Mouse (Mus musculus): ENCODE measurements around the gene Fbxl18. TPM values are rescaled to one million over a fixed set of nuclear protein-coding genes. Genes with fewer than 3 reads are reported as not detected.

Fbxl18 gene
- polyA plus RNA-seq, 1 experiment: 9.5 TPM

DNA sequence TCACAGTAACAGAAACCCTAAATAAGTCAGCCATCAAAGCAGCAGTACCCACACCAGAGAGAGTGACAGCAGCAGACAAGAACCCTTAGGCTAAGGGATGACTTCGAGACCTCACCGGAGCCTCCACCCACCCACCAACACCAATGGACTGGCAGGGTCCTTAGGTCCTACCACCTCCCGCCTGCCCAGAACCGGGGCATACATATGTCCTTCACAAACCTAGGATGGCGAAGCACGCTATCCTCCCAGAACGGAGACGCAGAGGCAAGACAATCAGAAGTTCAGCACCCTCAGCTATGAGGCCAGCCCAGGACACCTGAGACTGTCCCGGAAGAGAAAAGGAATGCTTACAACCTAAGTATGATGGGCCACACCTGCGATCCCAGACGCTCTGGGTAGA is 12.8 kb downstream of the Fbxl18 start:
- H3ac ChIP-seq (ENCODE audit: control insufficient read depth, insufficient read length, low read depth): no peak overlapping the region
- no peaks in the 10 kb centered on the region for H3K79me3 ChIP-seq (ENCODE audit: low read depth)
- H3K79me2 ChIP-seq (ENCODE audit: control insufficient read depth, insufficient read depth): no peaks in the 10 kb centered on the region
- TF ChIP-seq MAX (IDR thresholded peaks at IDR 0.05): no peak
- TF ChIP-seq FOSL1 (IDR thresholded peaks at IDR 0.05; ENCODE audit: insufficient read depth, low read length, poor library complexity, severe bottlenecking): no peak
- TF ChIP-seq CEBPB (IDR thresholded peaks at IDR 0.05; ENCODE audit: low read depth): no peak
- TF ChIP-seq USF1 (IDR thresholded peaks at IDR 0.05; ENCODE audit: low read depth): no peak
- no peak for TF ChIP-seq MYOG (IDR thresholded peaks at IDR 0.05; ENCODE audit: control insufficient read depth, extremely low read depth, insufficient read length)
- no peak for TF ChIP-seq MYOD1 (IDR thresholded peaks at IDR 0.05; ENCODE audit: control insufficient read depth, insufficient read length, low read depth)
- no peak for TF ChIP-seq CTCF (IDR thresholded peaks at IDR 0.05; ENCODE audit: control insufficient read depth, insufficient read depth, insufficient read length)
- H3K4me3 ChIP-seq (ENCODE audit: insufficient read depth, poor library complexity, severe bottlenecking): no peak overlapping the region
- no peaks in the 10 kb centered on the region for H3K27me3 ChIP-seq (ENCODE audit: control insufficient read depth, insufficient read depth, insufficient read length)
- H3K36me3 ChIP-seq (ENCODE audit: control insufficient read depth, insufficient read depth): peaks cover 30% of the 10 kb centered on the region

DNA sequence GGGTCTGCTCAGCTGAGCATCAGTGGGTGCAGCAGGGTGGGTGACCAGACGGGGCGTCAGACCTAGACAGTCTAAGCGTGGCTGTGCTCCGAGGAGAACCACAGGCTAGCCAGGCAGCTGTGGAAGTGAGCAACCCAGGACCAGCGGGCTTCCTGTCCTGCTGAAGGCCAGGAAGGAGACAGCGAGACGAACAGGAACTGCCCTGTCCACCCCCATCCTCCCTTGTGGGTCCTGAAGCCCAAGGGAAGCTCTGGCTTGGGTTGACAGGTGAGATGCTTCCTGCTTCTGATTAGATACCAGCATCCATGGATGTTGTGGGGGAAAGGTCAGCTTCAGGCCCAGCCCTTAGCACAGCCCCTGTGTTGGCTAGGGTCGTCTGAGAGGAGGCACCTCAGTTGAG is 13.3 kb downstream of the Fbxl18 start:
- H3K79me2 ChIP-seq (ENCODE audit: control insufficient read depth, insufficient read depth): no peaks in the 10 kb centered on the region
- TF ChIP-seq MAX (IDR thresholded peaks at IDR 0.05) (no peak), MYOD1 (IDR thresholded peaks at IDR 0.05; ENCODE audit: control insufficient read depth, insufficient read length, low read depth) (no peak), FOSL1 (IDR thresholded peaks at IDR 0.05; ENCODE audit: insufficient read depth, low read length, poor library complexity, severe bottlenecking) (no peak), USF1 (IDR thresholded peaks at IDR 0.05; ENCODE audit: low read depth) (no peak), CTCF (IDR thresholded peaks at IDR 0.05; ENCODE audit: control insufficient read depth, insufficient read depth, insufficient read length) (no peak)
- H3K4me3 ChIP-seq (ENCODE audit: insufficient read depth, poor library complexity, severe bottlenecking): no peak overlapping the region
- H3K27me3 ChIP-seq (ENCODE audit: control insufficient read depth, insufficient read depth, insufficient read length): no peaks in the 10 kb centered on the region
- no peaks in the 10 kb centered on the region for H3K79me3 ChIP-seq (ENCODE audit: low read depth)
- no peak overlapping the region for H3ac ChIP-seq (ENCODE audit: control insufficient read depth, insufficient read length, low read depth)
- H3K36me3 ChIP-seq (ENCODE audit: control insufficient read depth, insufficient read depth): peaks cover 27% of the 10 kb centered on the region

DNA sequence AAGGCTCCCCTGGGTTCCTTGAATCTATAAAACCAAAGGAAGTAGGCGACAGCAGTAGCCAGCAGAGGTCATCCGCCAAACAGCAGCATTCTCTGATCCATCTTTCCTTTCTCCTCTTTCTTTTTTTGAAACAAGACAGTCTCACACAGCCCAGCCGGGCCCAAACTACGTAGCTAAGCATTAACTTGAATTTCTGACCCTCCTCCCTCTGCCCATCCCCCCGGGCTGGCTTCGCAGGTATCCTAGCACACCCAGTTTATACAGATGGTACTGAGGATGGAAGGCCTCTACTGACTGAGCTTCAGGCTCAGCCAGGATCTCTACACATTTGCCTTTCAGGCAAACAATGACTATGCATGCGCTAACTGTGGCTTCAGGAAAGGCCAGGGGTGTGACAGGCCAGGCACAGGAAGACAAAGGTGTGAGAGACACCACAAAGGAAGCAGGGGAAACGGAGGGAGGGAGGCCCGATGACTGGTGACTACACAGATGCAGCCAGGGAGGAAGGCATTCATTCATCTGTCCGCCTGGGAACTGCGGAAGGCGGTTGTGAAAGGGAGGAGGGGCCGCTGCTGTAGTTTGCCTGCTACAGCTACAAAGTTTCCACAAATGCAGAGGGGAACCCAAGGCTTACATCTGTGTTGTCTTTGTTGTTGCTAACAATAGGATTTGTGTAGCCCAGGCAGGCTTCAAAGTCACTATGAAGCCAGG is 14.3 kb downstream of the Fbxl18 start:
- H3K4me3 ChIP-seq (ENCODE audit: insufficient read depth, poor library complexity, severe bottlenecking): no peak overlapping the region
- TF ChIP-seq MAX (IDR thresholded peaks at IDR 0.05): no peak
- TF ChIP-seq CEBPB (IDR thresholded peaks at IDR 0.05; ENCODE audit: low read depth): no peak
- TF ChIP-seq USF1 (IDR thresholded peaks at IDR 0.05; ENCODE audit: low read depth): no peak
- TF ChIP-seq MYOG (IDR thresholded peaks at IDR 0.05; ENCODE audit: control insufficient read depth, extremely low read depth, insufficient read length): no peak
- no peak for TF ChIP-seq FOSL1 (IDR thresholded peaks at IDR 0.05; ENCODE audit: insufficient read depth, low read length, poor library complexity, severe bottlenecking)
- TF ChIP-seq CTCF (IDR thresholded peaks at IDR 0.05; ENCODE audit: control insufficient read depth, insufficient read depth, insufficient read length): no peak
- TF ChIP-seq MYOD1 (IDR thresholded peaks at IDR 0.05; ENCODE audit: control insufficient read depth, insufficient read length, low read depth): no peak
- no peaks in the 10 kb centered on the region for H3K79me2 ChIP-seq (ENCODE audit: control insufficient read depth, insufficient read depth)
- H3ac ChIP-seq (ENCODE audit: control insufficient read depth, insufficient read length, low read depth): no peak overlapping the region
- peaks cover 30% of the 10 kb centered on the region for H3K36me3 ChIP-seq (ENCODE audit: control insufficient read depth, insufficient read depth)
- no peaks in the 10 kb centered on the region for H3K27me3 ChIP-seq (ENCODE audit: control insufficient read depth, insufficient read depth, insufficient read length)
- no peaks in the 10 kb centered on the region for H3K79me3 ChIP-seq (ENCODE audit: low read depth)

DNA sequence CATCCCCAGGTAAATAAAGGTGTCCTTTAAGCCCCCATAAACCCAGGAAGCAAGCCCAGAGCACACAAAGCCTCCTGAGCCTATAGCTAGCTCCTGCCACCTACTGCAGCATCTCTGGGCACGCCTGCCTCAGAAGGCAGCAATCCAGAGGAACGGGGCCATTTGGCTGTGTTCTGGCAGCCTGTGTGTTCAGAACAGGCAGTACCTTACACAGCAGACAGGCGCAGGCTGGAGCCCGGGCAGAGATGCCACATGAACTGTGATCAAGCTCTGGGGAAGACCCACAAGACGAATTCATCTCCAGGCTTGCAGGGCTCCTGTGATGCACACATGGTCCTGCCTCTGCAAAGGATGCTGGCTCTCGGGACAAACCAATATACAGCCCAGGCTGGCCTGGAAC is 15.0 kb downstream of the Fbxl18 start:
- H3K27me3 ChIP-seq (ENCODE audit: control insufficient read depth, insufficient read depth, insufficient read length): no peaks in the 10 kb centered on the region
- H3K79me3 ChIP-seq (ENCODE audit: low read depth): no peaks in the 10 kb centered on the region
- peaks cover 30% of the 10 kb centered on the region for H3K36me3 ChIP-seq (ENCODE audit: control insufficient read depth, insufficient read depth)
- no peak for TF ChIP-seq MYOG (IDR thresholded peaks at IDR 0.05; ENCODE audit: control insufficient read depth, extremely low read depth, insufficient read length)
- no peak for TF ChIP-seq CTCF (IDR thresholded peaks at IDR 0.05; ENCODE audit: control insufficient read depth, insufficient read depth, insufficient read length)
- TF ChIP-seq FOSL1 (IDR thresholded peaks at IDR 0.05; ENCODE audit: insufficient read depth, low read length, poor library complexity, severe bottlenecking): no peak
- no peak for TF ChIP-seq MYOD1 (IDR thresholded peaks at IDR 0.05; ENCODE audit: control insufficient read depth, insufficient read length, low read depth)
- no peak for TF ChIP-seq MAX (IDR thresholded peaks at IDR 0.05)
- no peak for TF ChIP-seq USF1 (IDR thresholded peaks at IDR 0.05; ENCODE audit: low read depth)
- TF ChIP-seq CEBPB (IDR thresholded peaks at IDR 0.05; ENCODE audit: low read depth): no peak
- no peak overlapping the region for H3K4me3 ChIP-seq (ENCODE audit: insufficient read depth, poor library complexity, severe bottlenecking)
- no peak overlapping the region for H3ac ChIP-seq (ENCODE audit: control insufficient read depth, insufficient read length, low read depth)
- H3K79me2 ChIP-seq (ENCODE audit: control insufficient read depth, insufficient read depth): no peaks in the 10 kb centered on the region

DNA sequence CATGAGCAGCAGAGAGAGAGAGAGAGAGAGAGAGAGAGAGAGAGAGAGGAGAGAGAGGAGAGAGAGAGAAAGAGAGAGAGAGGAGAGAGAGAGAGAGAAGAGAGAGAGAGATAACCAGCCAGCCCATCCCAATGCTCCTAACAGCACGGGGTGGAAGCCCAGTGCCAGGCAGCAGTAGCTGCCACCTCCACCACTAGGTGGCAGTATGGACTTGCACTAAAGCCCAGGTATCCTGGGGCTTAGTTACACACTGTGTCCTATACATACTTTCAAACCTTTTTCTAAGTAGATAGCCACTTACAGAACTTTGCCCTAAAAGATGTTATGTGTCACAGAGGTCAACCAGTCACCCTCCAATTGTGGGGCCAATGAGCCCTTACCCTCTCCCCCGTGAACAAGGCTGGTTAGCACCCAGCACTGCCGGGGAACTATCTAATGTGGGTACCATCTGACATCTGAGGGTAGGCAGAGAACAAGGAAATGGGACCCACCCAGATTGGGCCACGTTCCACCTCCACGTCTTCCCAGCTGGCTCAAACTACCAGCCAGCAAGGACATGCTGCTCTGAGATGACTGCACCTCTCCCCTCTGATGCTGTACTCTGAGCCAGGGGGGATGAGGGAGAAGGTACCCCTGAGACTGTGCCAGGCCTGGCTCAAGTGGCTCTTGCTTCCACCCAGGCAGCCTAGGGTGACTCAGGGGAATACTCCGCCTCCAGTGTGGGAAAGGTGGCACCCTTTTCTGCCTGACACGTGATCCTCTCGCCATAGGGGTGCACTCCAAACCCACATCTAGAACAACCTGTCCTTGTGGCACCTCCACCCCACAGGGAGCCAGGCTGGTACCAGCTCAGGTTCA is 15.7 kb downstream of the Fbxl18 start:
- H3K79me3 ChIP-seq (ENCODE audit: low read depth): no peaks in the 10 kb centered on the region
- peaks cover 33% of the 10 kb centered on the region for H3K36me3 ChIP-seq (ENCODE audit: control insufficient read depth, insufficient read depth)
- no peaks in the 10 kb centered on the region for H3K27me3 ChIP-seq (ENCODE audit: control insufficient read depth, insufficient read depth, insufficient read length)
- no peaks in the 10 kb centered on the region for H3K79me2 ChIP-seq (ENCODE audit: control insufficient read depth, insufficient read depth)
- H3ac ChIP-seq (ENCODE audit: control insufficient read depth, insufficient read length, low read depth): peak overlapping the region; percentile 20
- H3K4me3 ChIP-seq (ENCODE audit: insufficient read depth, poor library complexity, severe bottlenecking): no peak overlapping the region
- TF ChIP-seq MAX (IDR thresholded peaks at IDR 0.05): no peak
- TF ChIP-seq CTCF (IDR thresholded peaks at IDR 0.05; ENCODE audit: control insufficient read depth, insufficient read depth, insufficient read length): peak; percentile 86

All from C2C12 (cell line).